Mouse (Mus musculus): ENCODE measurements around the gene Bptf. TPM values are rescaled to one million over a fixed set of nuclear protein-coding genes. Genes with fewer than 3 reads are reported as not detected.
"Not testable (repeated sequence)": the region's sequence is repeated elsewhere in the genome, so short reads cannot be mapped to it uniquely, and the experiment has no call there.

Gene Bptf
- polyA plus RNA-seq, 2 experiments, result 38.4 to 49.1 TPM

DNA sequence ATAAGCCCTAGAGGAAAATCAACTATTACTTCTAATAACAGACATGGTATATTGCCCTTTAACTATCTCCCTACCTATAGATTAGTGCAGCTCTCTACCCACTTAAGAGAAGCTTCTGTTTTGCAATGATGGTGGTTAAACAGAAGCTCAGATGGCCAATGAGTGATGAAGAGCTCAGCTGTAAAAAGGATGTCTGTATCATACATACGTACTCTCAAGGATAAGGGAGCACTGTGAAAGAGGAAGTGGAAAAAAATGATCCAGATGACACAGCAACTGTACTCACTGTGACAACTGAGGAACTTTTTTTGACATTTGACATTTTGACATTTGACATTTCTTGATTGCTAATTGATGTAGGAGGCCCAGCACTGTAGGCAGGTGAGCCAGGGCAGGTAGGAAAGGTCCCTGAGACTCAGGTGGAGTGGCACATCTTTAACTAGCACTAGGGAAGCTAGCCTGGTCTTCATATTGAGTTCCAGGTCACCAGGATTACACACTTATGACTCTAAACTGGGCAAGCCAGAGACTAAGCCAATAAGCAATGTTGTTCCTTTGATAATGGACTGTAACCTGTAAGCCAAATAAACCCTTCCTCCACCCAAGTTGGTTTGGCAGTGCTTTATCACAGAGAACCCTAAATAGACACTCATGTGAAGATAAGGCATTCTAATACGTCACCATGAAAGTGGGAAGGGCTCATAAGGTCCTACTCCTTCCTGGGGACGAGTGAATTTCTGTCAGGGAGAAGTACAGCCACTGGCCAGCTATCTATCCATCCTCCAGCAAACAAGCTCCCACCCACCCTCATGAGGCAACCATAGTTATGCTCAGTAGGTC is 137.5 kb downstream of the Bptf start:
- H3K4me3 ChIP-seq (replicated peaks; ENCODE audit: low read length), result no peak overlapping the region
- no peak overlapping the region for H3K4me2 ChIP-seq (replicated peaks; ENCODE audit: low read depth, low read length, severe bottlenecking)
- no peaks in the 10 kb centered on the region for H3K9me3 ChIP-seq (ENCODE audit: control insufficient read depth, low read length)
- ATAC-seq (ENCODE audit: low FRiP score, low read depth), result no peak
- no peaks in the 10 kb centered on the region for H3K4me1 ChIP-seq (ENCODE audit: control insufficient read depth, insufficient read depth, low read length)
- 81% methylated on average over 3 of the region's 3 CpGs for WGBS
- no peak for TF ChIP-seq POLR2A (IDR thresholded peaks at IDR 0.05; ENCODE audit: borderline replicate concordance, extremely low read depth, insufficient read depth, insufficient read length)
- H3K27ac ChIP-seq (replicated peaks; ENCODE audit: low read depth, low read length), result no peak overlapping the region
- no peak overlapping the region for H3K9ac ChIP-seq (ENCODE audit: low read depth, low read length, severe bottlenecking)
- peaks cover 63% of the 10 kb centered on the region for H3K36me3 ChIP-seq (ENCODE audit: control insufficient read depth, insufficient read depth, low read length)
- no peak for DNase-seq (ENCODE audit: low spot score)
- no peaks in the 10 kb centered on the region for H3K27me3 ChIP-seq (ENCODE audit: control insufficient read depth, insufficient read depth, low read length)

DNA sequence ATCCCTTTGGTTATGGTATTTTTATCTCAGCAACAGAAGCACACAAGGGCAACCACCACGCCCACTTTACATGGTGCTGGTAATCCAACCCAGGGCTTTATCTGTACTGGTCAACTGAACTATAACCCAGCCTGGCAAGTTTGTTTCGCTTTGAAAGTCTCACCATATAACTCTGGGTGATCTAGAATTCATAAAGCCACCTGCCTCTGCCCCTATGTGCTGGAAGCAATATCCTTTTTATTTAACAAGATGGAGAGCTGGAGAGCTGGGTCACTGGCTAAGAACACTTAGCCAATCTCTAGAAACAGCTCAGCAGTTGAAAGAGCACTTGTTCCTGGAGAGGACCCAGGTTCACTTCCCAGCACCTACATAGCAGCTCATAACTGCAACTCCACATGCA is 144.5 kb downstream of the Bptf start:
- H3K27ac ChIP-seq (replicated peaks; ENCODE audit: low read depth, low read length), result no peak overlapping the region
- DNase-seq (ENCODE audit: low spot score), result no peak
- H3K9me3 ChIP-seq (ENCODE audit: control insufficient read depth, low read length), result no peaks in the 10 kb centered on the region
- peaks cover 50% of the 10 kb centered on the region for H3K36me3 ChIP-seq (ENCODE audit: control insufficient read depth, insufficient read depth, low read length)
- no peak overlapping the region for H3K4me3 ChIP-seq (replicated peaks; ENCODE audit: low read length)
- H3K4me2 ChIP-seq (replicated peaks; ENCODE audit: low read depth, low read length, severe bottlenecking), result no peak overlapping the region
- no peak for ATAC-seq (ENCODE audit: low FRiP score, low read depth)
- H3K27me3 ChIP-seq (ENCODE audit: control insufficient read depth, insufficient read depth, low read length), result no peaks in the 10 kb centered on the region
- H3K9ac ChIP-seq (ENCODE audit: low read depth, low read length, severe bottlenecking), result no peak overlapping the region
- WGBS, result 88% methylated on average over 2 of the region's 2 CpGs
- no peak for TF ChIP-seq POLR2A (IDR thresholded peaks at IDR 0.05; ENCODE audit: borderline replicate concordance, extremely low read depth, insufficient read depth, insufficient read length)
- H3K4me1 ChIP-seq (ENCODE audit: control insufficient read depth, insufficient read depth, low read length), result no peaks in the 10 kb centered on the region

GRCm38 (mm10) chr11:106985979-106986604 is 145.8 kb downstream of the Bptf start:
- not testable (repeated sequence) for H3K27ac ChIP-seq (replicated peaks; ENCODE audit: low read depth, low read length); H3K9me3 ChIP-seq (ENCODE audit: control insufficient read depth, low read length); H3K4me2 ChIP-seq (replicated peaks; ENCODE audit: low read depth, low read length, severe bottlenecking); DNase-seq (ENCODE audit: low spot score); ATAC-seq (ENCODE audit: low FRiP score, low read depth); H3K4me3 ChIP-seq (replicated peaks; ENCODE audit: low read length); H3K4me1 ChIP-seq (ENCODE audit: control insufficient read depth, insufficient read depth, low read length); H3K27me3 ChIP-seq (ENCODE audit: control insufficient read depth, insufficient read depth, low read length); H3K9ac ChIP-seq (ENCODE audit: low read depth, low read length, severe bottlenecking)
- peaks cover 40% of the 10 kb centered on the region for H3K36me3 ChIP-seq (ENCODE audit: control insufficient read depth, insufficient read depth, low read length)
- WGBS, result 81% methylated on average over 8 of the region's 9 CpGs

Other genes starting within 250 kb of the Bptf start
- 22.1 and 24.0 TPM in 2 replicates for gene Smurf2, start 211.4 kb downstream of the Bptf start, polyA plus RNA-seq (2012; rRNA removed)
- gene Smurf2, start 211.4 kb downstream of the Bptf start, polyA plus RNA-seq (2014; fragmentation: Nextera tagmentation; extraction: Ambion mirVana), result 21.2 and 22.4 TPM in 2 replicates
- gene Kpna2, start 132.6 kb downstream of the Bptf start, polyA plus RNA-seq (2012; rRNA removed), result 194 and 224 TPM in 2 replicates
- 291 and 311 TPM in 2 replicates for gene Kpna2, start 132.6 kb downstream of the Bptf start, polyA plus RNA-seq (2014; fragmentation: Nextera tagmentation; extraction: Ambion mirVana)
- 2.2 and 2.3 TPM in 2 replicates for gene 1810010H24Rik, start 106.4 kb downstream of the Bptf start, polyA plus RNA-seq (2012; rRNA removed)
- gene 1810010H24Rik, start 106.4 kb downstream of the Bptf start, polyA plus RNA-seq (2014; fragmentation: Nextera tagmentation; extraction: Ambion mirVana), result 2.6 and 3.1 TPM in 2 replicates
- gene Nol11, start 57.3 kb upstream of the Bptf start, polyA plus RNA-seq (2012; rRNA removed), result 25.3 and 28.0 TPM in 2 replicates
- gene Nol11, start 57.3 kb upstream of the Bptf start, polyA plus RNA-seq (2014; fragmentation: Nextera tagmentation; extraction: Ambion mirVana), result 45.4 and 53.9 TPM in 2 replicates